Mouse (Mus musculus) embryonic fibroblast, embryonic 13.5 days (primary cell): ENCODE measurements at regions not wholly inside any gene's neighbourhood (a gene's known extent, or its start where the extent isn't known, plus 50 kb on each side); places are given as distances from the start of the nearest gene placed in this dataset.

Experiments used
- CTCF ChIP-seq: IDR thresholded peaks from 2 replicates; pipeline ENCODE4 v1.5.1; 2011; ENCODE audit warnings: mild to moderate bottlenecking, control low read depth, low read length, moderate library complexity, borderline replicate concordance; ENCODE audit not compliant: insufficient read depth
- POLR2A ChIP-seq: IDR thresholded peaks from 2 replicates; pipeline ENCODE4 v1.6.1; 2011; ENCODE audit warnings: low read depth, mild to moderate bottlenecking, control low read depth, low read length, moderate library complexity

- TF ChIP-seq POLR2A (no peak), CTCF (no peak)
Observed at GRCm38 (mm10) chr2:75101501-75101900, 275.9 kb downstream of the Mtx2 start.
